ENCODE assay signal across 8 mouse cellular contexts in the genomic region with DNA sequence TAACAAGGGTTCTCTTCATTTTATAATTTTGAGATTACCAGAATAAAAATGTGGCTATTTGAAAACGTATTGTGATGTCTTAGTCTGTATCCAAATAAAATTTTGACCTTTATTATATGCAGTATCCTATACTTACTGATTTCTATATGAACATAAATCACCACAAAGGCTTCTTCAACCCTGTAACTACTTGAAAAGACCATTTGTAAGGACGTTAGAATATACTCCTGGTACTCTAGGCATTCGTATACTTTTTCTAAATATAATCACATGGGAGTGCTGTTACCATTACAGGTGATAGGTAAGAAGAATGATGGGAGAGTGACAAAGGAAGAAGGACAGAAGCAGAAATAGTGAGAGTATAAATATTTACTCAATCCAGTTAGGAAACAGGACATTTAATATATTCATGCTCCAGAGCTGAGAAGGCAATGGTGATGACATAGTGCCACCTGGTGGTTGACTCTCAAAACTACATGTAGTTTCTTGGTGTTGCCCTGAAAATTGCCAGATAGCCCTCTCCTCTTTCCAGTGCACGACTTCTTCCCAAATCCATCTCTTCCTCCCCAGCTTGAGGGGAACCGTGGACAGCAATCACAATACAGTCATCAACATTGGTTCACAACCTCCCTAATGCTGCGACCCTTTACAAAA. TPM values are rescaled to one million over a fixed set of nuclear protein-coding genes. Genes with fewer than 3 reads are reported as not detected.
DNase-seq lines count a peak whose midpoint lies in the region; ATAC-seq and TF ChIP-seq lines count a peak whose summit lies in the region.

No protein-coding gene starts in this region.

- H3K9me3 ChIP-seq in intestine, embryonic 16.5 days (ENCODE audit: control insufficient read depth, low read length) = no peaks in the 10 kb centered on the region
- no peaks in the 10 kb centered on the region for H3K9me3 ChIP-seq in midbrain, embryonic 13.5 days

- in situ Hi-C loops in Patski (cut with MboI; ENCODE audit: low pct_unique_long_range_greater_than_20kb) = no loop called here

- no peak overlapping the region for H3K4me3 ChIP-seq in intestine, embryonic 16.5 days (ENCODE audit: low read length)
- no peak overlapping the region for H3K4me3 ChIP-seq in midbrain, embryonic 13.5 days (replicated peaks)

- H3K4me2 ChIP-seq in intestine, embryonic 16.5 days (ENCODE audit: low read depth, low read length) = no peak overlapping the region
- H3K4me2 ChIP-seq in midbrain, embryonic 13.5 days (replicated peaks) = no peak overlapping the region

- intact Hi-C loops in left cerebral cortex, postnatal 10 days (cut with DNase I) = no loop called here

- ATAC-seq in Patski = peak; percentile 57
- ATAC-seq in intestine, embryonic 16.5 days = peak; percentile 44; the same call in 1 of the 2 replicates
- peak; percentile 71 for ATAC-seq in midbrain, embryonic 13.5 days

- CTCF ChIA-PET in Patski (lab: Charles Lee) = interaction anchor here (0.7 to 2.1 kb wide), 7 partner anchors 12 to 486 kb away, joined by 3 to 10 read pairs (median 3); no protein-coding TSS in a partner anchor

- H3K27ac ChIP-seq in intestine, embryonic 16.5 days (ENCODE audit: low read length) = no peak overlapping the region
- no peak overlapping the region for H3K27ac ChIP-seq in midbrain, embryonic 13.5 days

- H3K4me1 ChIP-seq in intestine, embryonic 16.5 days (ENCODE audit: control insufficient read depth, insufficient read depth, low read length) = no peaks in the 10 kb centered on the region
- peaks cover 16% of the 10 kb centered on the region for H3K4me1 ChIP-seq in midbrain, embryonic 13.5 days (replicated peaks)

- H3K36me3 ChIP-seq in intestine, embryonic 16.5 days (ENCODE audit: control insufficient read depth, insufficient read depth, low read length) = no peaks in the 10 kb centered on the region
- no peaks in the 10 kb centered on the region for H3K36me3 ChIP-seq in midbrain, embryonic 13.5 days
- no peaks in the 10 kb centered on the region for H3K36me3 ChIP-seq in splenic B cell, adult 2 months (ENCODE audit: control insufficient read depth, insufficient read depth, low read length, poor library complexity, severe bottlenecking)

- no peak overlapping the region for H3K9ac ChIP-seq in intestine, embryonic 16.5 days (ENCODE audit: low read depth, low read length)
- no peak overlapping the region for H3K9ac ChIP-seq in midbrain, embryonic 13.5 days (replicated peaks)

- POLR2A ChIA-PET in Patski (lab: Charles Lee) = no interaction called here

- peak; percentile 75 for TF ChIP-seq CTCF in Patski (IDR thresholded peaks at IDR 0.05)

- peaks cover 30% of the 10 kb centered on the region for H3K27me3 ChIP-seq in Patski
- no peaks in the 10 kb centered on the region for H3K27me3 ChIP-seq in intestine, embryonic 16.5 days (replicated peaks; ENCODE audit: control insufficient read depth, insufficient read depth, low read length)
- no peaks in the 10 kb centered on the region for H3K27me3 ChIP-seq in midbrain, embryonic 13.5 days
- H3K27me3 ChIP-seq in splenic B cell, adult 2 months (ENCODE audit: control insufficient read depth, insufficient read depth, low read length, poor library complexity, severe bottlenecking) = no peaks in the 10 kb centered on the region

- WGBS in intestine, embryonic 16.5 days = 30% methylated on average over 6 of the region's 6 CpGs
- 43% methylated on average over 6 of the region's 6 CpGs for WGBS in midbrain, embryonic 13.5 days

- DNase-seq in A20 (ENCODE audit: low read depth, low spot score) (peak; percentile 51), Patski (ENCODE audit: low read depth, low spot score) (no peak)
- DNase-seq in cerebellum, adult 9-11 months = peak; percentile 36
- DNase-seq in frontal cortex, postnatal 14 days (ENCODE audit: low spot score in 2 of 2) = peak; percentile 14 to 62
- DNase-seq in left cerebral cortex, postnatal 10 days (ENCODE audit: extremely low spot score in 1 of 2, low spot score in 2 of 2) = peak; percentile 46 to 47
- peak; percentile 70 for DNase-seq in splenic B cell, adult 2 months (ENCODE audit: low read depth, low spot score)

RNA-seq across cellular contexts. Expression of a gene that starts 14.1 kb away (rescaled TPM):
- polyA plus RNA-seq in Patski (2021) = 30.9 TPM
- 56.2 and 66.5 TPM in 2 replicates for polyA plus RNA-seq in intestine, embryonic 16.5 days (2015; fragmentation: Nextera tagmentation; extraction: Ambion mirVana)
- total RNA-seq in left cerebral cortex, postnatal 10 days (2021) = 10 to 100 TPM; 28.7 to 32.4 TPM
- polyA plus RNA-seq in midbrain, embryonic 13.5 days (2015; fragmentation: Nextera tagmentation; extraction: Ambion mirVana) = 53.3 and 55.1 TPM in 2 replicates
